Mouse (Mus musculus): ENCODE data around the gene Fancc.

- TF ChIP-seq CTCF (IDR thresholded peaks at IDR 0.05; ENCODE audit: borderline replicate concordance, control insufficient read depth, extremely low read depth, insufficient read depth, low read length, poor library complexity) (no peak), POLR2A (IDR thresholded peaks at IDR 0.05; ENCODE audit: control insufficient read depth, extremely low read depth, insufficient read depth, low read length, poor library complexity) (no peak)
Observed at GRCm38 (mm10) chr13:63347639-63348038, 149.4 kb downstream of the Fancc start.
